Comparison of ENCODE assay signal across 14 mouse cellular contexts in the genomic region with DNA sequence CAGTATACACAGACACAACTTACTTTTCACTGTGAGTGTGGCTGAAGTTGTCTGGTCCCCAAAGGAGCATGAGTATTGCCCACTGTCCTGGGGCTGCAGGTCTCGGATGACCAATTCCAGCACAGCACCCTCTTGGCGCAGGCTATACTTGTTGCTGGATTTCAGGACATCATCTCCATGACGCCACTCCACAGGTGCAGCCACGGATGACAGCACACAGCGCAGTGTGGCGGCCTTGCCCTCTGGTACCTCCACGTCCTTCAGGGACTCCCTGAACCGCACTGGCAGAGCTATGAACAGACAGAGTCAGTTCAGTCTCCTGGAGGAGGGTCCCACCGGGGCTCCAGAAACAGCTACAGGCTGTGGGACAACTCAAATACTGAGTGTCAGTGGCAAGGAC.
"Had no signal": no experiment of that assay in that cellular context is flagged by ENCODE, and none has a peak within 500 bp of the region (broad histone marks: within the 10 kb centered on the region; RNA-seq: fewer than 3 reads in every experiment).

No protein-coding gene starts in this region.

- H3K36me3 ChIP-seq: liver, embryonic 13.5 days; midbrain, embryonic 13.5 days; neural tube, embryonic 13.5 days; stomach, embryonic 15.5 days had no signal

- H3K4me2 ChIP-seq: liver, embryonic 13.5 days; midbrain, embryonic 13.5 days; neural tube, embryonic 13.5 days; stomach, embryonic 15.5 days had no signal

- H3K27ac ChIP-seq: liver, embryonic 13.5 days; midbrain, embryonic 13.5 days; neural tube, embryonic 13.5 days; stomach, embryonic 15.5 days had no signal

- H3K27me3 ChIP-seq: midbrain, embryonic 13.5 days; neural tube, embryonic 13.5 days; stomach, embryonic 15.5 days had no signal

- H3K4me3 ChIP-seq: liver, embryonic 13.5 days; midbrain, embryonic 13.5 days; myocyte; neural tube, embryonic 13.5 days; stomach, embryonic 15.5 days had no signal

- H3K9me3 ChIP-seq: liver, embryonic 13.5 days; midbrain, embryonic 13.5 days; neural tube, embryonic 13.5 days; stomach, embryonic 15.5 days had no signal

- H3K4me1 ChIP-seq: liver, embryonic 13.5 days; neural tube, embryonic 13.5 days; stomach, embryonic 15.5 days had no signal

- DNase-seq: kidney, adult 2 months; liver, embryonic 13.5 days; lung, adult 2 months; lung, postnatal 14 days; lung, postnatal 4 days; right cerebral cortex, postnatal 25 days; spleen, adult 18-20 months; thymus, postnatal 36 days had no signal

- H3K9ac ChIP-seq: liver, embryonic 13.5 days; midbrain, embryonic 13.5 days; neural tube, embryonic 13.5 days; stomach, embryonic 15.5 days had no signal

- ATAC-seq: intestine, embryonic 16.5 days; midbrain, embryonic 13.5 days; midbrain, embryonic 16.5 days had no signal
